Mouse (Mus musculus) frontal cortex, postnatal 10 days (tissue): ENCODE measurements at regions not wholly inside any gene's neighbourhood (a gene's known extent, or its start where the extent isn't known, plus 50 kb on each side); places are given as distances from the start of the nearest gene placed in this dataset.

Experiments
- DNase-seq, 2 experiments: peaks; one replicate each; pipeline ENCODE4 v3.0.0; 2022; ENCODE audit warnings: low spot score in 2 of 2, mixed read lengths in 1 of 2

GRCm38 (mm10) chr17:85932360-85933132, 212.4 kb downstream of the Srbd1 start:
- no peak for DNase-seq

GRCm38 (mm10) chr17:85931955-85932354, 213.0 kb downstream of the Srbd1 start:
- no peak for DNase-seq

GRCm38 (mm10) chr17:85930789-85931188, 214.2 kb downstream of the Srbd1 start:
- DNase-seq: no peak

- no peak for DNase-seq
Observed at GRCm38 (mm10) chr17:85930331-85930730, 214.6 kb downstream of the Srbd1 start.

- no peak for DNase-seq
Observed at GRCm38 (mm10) chr17:85929699-85930286, 215.2 kb downstream of the Srbd1 start.

- DNase-seq: no peak
Observed at GRCm38 (mm10) chr17:85928543-85928942, 216.4 kb downstream of the Srbd1 start.

GRCm38 (mm10) chr17:85927261-85927660, 217.7 kb downstream of the Srbd1 start:
- DNase-seq: no peak

- no peak for DNase-seq
Observed at GRCm38 (mm10) chr17:85926044-85926443, 218.9 kb downstream of the Srbd1 start.

- DNase-seq: no peak
Observed at GRCm38 (mm10) chr17:85921219-85921673, 223.7 kb downstream of the Srbd1 start.

GRCm38 (mm10) chr17:85919868-85920267, 225.1 kb downstream of the Srbd1 start:
- DNase-seq: no peak

GRCm38 (mm10) chr17:85915870-85916269, 227.8 kb upstream of the Six2 start:
- DNase-seq: no peak

GRCm38 (mm10) chr17:85914062-85914461, 226.0 kb upstream of the Six2 start:
- no peak for DNase-seq

- no peak for DNase-seq
Observed at GRCm38 (mm10) chr17:85908709-85909108, 220.6 kb upstream of the Six2 start.

GRCm38 (mm10) chr17:85906597-85907187, 218.6 kb upstream of the Six2 start:
- DNase-seq: no peak

GRCm38 (mm10) chr17:85902575-85902974, 214.5 kb upstream of the Six2 start:
- DNase-seq: no peak

- no peak for DNase-seq
Observed at GRCm38 (mm10) chr17:85899096-85899495, 211.0 kb upstream of the Six2 start.

- DNase-seq: no peak
Observed at GRCm38 (mm10) chr17:85895978-85896377, 207.9 kb upstream of the Six2 start.

- no peak for DNase-seq
Observed at GRCm38 (mm10) chr17:85891243-85891642, 203.2 kb upstream of the Six2 start.

GRCm38 (mm10) chr17:85889746-85890532, 201.9 kb upstream of the Six2 start:
- no peak for DNase-seq

- DNase-seq: no peak
Observed at GRCm38 (mm10) chr17:85888568-85889398, 200.7 kb upstream of the Six2 start.

- DNase-seq: no peak
Observed at GRCm38 (mm10) chr17:85886675-85887074, 198.6 kb upstream of the Six2 start.
